Mouse (Mus musculus) heart, embryonic 15.5 days (tissue): Measurements from ENCODE around the gene Itpkb. TPM values are rescaled to one million over a fixed set of nuclear protein-coding genes. Genes with fewer than 3 reads are reported as not detected.

Source experiments
- ATAC-seq: fragments of 200-750 bp; cut with Nextera tagmentation; replicated peaks from 2 replicates; pipeline ENCODE4 v1.8.0; 2017; ENCODE audit warnings: low read depth, moderate TSS enrichment; ENCODE audit not compliant: insufficient number of reproducible peaks, insufficient read depth, low FRiP score
- H3K27ac ChIP-seq: fragments of 300-500 bp; sonication (generic); 2 replicates; pipeline ENCODE4 v1.5.1; 2015; ENCODE audit warnings: mild to moderate bottlenecking, inconsistent platforms
- H3K27me3 ChIP-seq: fragments of 300-500 bp; sonication (generic); 2 replicates; pipeline ENCODE4 v1.6.1; 2015; ENCODE audit warnings: inconsistent platforms
- H3K36me3 ChIP-seq: fragments of 300-500 bp; sonication (generic); 2 replicates; pipeline ENCODE4 v1.6.1; 2015; ENCODE audit warnings: mild to moderate bottlenecking, inconsistent platforms
- H3K4me1 ChIP-seq: fragments of 300-500 bp; sonication (generic); replicated peaks from 2 replicates; pipeline ENCODE4 v1.6.1; 2015; ENCODE audit warnings: inconsistent platforms
- H3K4me2 ChIP-seq: fragments of 300-500 bp; sonication (generic); 2 replicates; pipeline ENCODE4 v1.6.1; 2015; ENCODE audit warnings: inconsistent platforms, mild to moderate bottlenecking, moderate library complexity
- H3K4me3 ChIP-seq: fragments of 300-500 bp; sonication (generic); 2 replicates; pipeline ENCODE4 v1.5.1; 2015; ENCODE audit warnings: mild to moderate bottlenecking, inconsistent platforms
- H3K9ac ChIP-seq: fragments of 300-500 bp; sonication (generic); 2 replicates; pipeline ENCODE4 v1.6.1; 2015; ENCODE audit warnings: mild to moderate bottlenecking, inconsistent platforms
- H3K9me3 ChIP-seq: fragments of 300-500 bp; sonication (generic); replicated peaks from 2 replicates; pipeline ENCODE4 v1.6.1; 2016; ENCODE audit warnings: inconsistent platforms
- WGBS: fragments of 180-500 bp; shearing (Covaris S2); methylation state at CpG from one replicate; pipeline ENCODE4 v1.1.7; 2015; ENCODE audit warnings: mixed read lengths; 5-methylcytosine and 5-hydroxymethylcytosine counted together
- polyA plus RNA-seq: library from polyadenylated mRNA; unstranded; fragments of >200 nt; fragmentation: Nextera tagmentation; extraction: Ambion mirVana; gene quantifications from 2 replicates; pipeline ENCODE4 v1.2.1, GENCODE M21; 2015

Itpkb gene
- polyA plus RNA-seq, 1 experiment from 2014 or later = 6.1 TPM

DNA sequence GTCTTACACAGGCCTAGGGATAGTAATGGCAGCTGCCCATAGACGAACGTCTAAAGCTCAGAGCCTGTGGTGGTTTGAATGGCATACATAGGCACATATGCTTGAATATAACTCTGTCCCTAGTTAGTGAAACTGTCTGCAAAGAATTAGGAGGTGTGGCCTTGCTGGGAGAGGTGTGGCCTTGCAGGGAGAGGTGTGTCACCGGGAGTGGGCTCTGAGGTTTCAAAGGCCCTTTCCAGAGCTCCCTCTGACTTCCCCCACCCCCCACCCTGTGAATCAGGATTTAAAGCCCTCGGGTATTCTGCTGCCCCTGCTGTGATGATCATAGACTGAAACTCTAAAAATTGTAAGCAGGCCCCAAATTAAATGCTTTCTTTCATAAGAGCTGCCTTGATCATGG lies 29.3 kb upstream of the Itpkb start:
- Histone ChIP-seq H3K9me3 (no peaks in the 10 kb centered on the region), H3K4me1 (peaks cover 11% of the 10 kb centered on the region), H3K27me3 (no peaks in the 10 kb centered on the region), H3K36me3 (no peaks in the 10 kb centered on the region), H3K4me3 (no peak overlapping the region), H3K9ac (no peak overlapping the region), H3K27ac (no peak overlapping the region), H3K4me2 (no peak overlapping the region)
- ATAC-seq = no peak
- 57% methylated on average over 4 of the region's 4 CpGs for WGBS

DNA sequence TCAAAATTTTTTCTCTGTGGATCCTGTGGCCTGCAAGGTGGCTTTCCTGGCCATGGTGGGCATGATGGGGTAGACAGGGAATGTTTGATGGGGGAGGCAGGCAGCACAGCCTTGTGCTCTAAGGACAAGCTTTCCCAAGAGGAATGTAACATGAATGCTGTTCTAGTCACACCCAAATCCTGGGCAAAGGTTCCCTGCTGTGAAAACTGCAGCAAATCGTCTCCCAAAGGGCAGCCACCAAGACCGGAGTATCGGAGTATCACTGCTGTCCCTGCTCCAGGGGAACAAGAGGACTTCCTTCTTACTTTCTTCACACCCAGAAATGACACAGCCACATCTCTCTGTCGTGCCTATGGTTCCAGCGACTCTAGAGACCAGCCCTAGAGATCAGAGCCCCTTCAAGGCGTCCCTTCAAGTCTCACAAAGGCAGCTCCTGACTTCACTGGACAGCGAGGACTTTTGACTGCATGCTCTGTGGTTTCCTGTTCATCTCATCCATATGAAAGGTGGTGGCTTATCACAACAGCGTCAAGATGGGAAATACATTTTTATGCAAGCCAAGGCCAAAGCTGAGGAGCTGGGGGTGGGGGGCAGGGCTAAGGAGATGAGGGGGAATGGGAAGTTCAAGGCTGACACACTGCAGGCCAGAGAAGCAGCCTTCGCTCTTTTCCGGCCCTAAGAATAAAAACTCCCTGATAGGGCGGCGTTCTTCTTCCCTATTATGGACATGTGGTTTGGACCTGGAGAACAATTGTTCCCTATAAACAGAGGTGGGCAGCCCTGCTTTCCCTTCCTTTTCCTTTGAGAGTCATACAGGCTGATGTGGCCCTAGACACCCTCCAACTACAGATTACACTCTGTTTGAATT lies 27.8 kb upstream of the Itpkb start:
- H3K27me3 ChIP-seq = no peaks in the 10 kb centered on the region
- H3K4me3 ChIP-seq = no peak overlapping the region
- peaks cover 16% of the 10 kb centered on the region for H3K4me1 ChIP-seq
- no peaks in the 10 kb centered on the region for H3K36me3 ChIP-seq
- H3K4me2 ChIP-seq = no peak overlapping the region
- H3K9ac ChIP-seq = no peak overlapping the region
- H3K9me3 ChIP-seq = no peaks in the 10 kb centered on the region
- 43% methylated on average over 12 of the region's 12 CpGs for WGBS
- H3K27ac ChIP-seq = peak overlapping the region; percentile 43
- 0 out of 2 replicates have a peak, but pooled peaks have one; percentile 22 for ATAC-seq

DNA sequence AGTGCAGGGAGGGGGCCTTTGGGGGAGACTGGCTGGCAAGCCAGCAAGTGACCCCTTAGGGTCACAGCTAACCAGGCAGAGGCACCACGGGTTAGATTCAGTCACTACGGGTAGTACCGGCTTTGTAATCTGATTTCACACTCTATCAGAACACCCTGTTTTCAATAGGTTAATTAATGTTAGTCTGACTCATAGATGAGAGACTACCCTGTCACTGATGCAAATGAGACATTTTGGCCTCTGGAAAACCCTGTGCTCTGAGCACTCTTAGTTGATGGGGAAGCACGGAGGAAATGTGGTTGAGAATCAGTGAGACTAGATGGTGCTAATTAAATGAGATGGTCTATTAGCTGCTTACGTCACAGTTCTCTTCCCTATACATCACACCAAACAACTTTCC lies 26.7 kb upstream of the Itpkb start:
- 79% methylated on average over 5 of the region's 5 CpGs for WGBS
- H3K9me3 ChIP-seq = no peaks in the 10 kb centered on the region
- no peak for ATAC-seq
- H3K27me3 ChIP-seq = no peaks in the 10 kb centered on the region
- H3K36me3 ChIP-seq = no peaks in the 10 kb centered on the region
- peaks cover 23% of the 10 kb centered on the region for H3K4me1 ChIP-seq
- H3K4me2 ChIP-seq = no peak overlapping the region
- H3K4me3 ChIP-seq = no peak overlapping the region
- no peak overlapping the region for H3K9ac ChIP-seq
- peak overlapping the region; percentile 43; the same call in 1 of the 2 replicates for H3K27ac ChIP-seq

DNA sequence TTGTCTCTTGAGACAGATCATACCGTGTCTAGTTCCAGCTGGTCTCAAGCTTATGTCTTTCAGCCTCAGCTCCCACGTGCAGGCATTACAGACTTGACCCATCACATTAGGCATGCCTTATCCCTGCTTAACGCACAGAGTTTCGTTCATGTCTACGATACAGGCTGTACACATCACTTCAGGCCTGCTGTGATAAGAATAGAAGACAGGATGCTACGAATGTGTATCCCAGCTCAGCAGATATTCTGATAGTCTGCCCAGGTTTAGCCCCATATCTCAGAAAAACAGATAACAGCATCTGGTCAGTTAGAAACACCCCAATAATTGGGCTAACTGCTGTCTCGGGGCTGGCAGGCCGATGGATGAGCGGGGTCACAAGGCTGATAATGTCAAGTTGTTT lies 23.4 kb upstream of the Itpkb start:
- Histone ChIP-seq H3K4me2 (no peak overlapping the region), H3K9me3 (no peaks in the 10 kb centered on the region), H3K4me3 (no peak overlapping the region), H3K9ac (no peak overlapping the region), H3K4me1 (peaks cover 23% of the 10 kb centered on the region), H3K36me3 (no peaks in the 10 kb centered on the region), H3K27me3 (no peaks in the 10 kb centered on the region), H3K27ac (no peak overlapping the region)
- 53% methylated on average over 9 of the region's 9 CpGs for WGBS
- no peak for ATAC-seq

DNA sequence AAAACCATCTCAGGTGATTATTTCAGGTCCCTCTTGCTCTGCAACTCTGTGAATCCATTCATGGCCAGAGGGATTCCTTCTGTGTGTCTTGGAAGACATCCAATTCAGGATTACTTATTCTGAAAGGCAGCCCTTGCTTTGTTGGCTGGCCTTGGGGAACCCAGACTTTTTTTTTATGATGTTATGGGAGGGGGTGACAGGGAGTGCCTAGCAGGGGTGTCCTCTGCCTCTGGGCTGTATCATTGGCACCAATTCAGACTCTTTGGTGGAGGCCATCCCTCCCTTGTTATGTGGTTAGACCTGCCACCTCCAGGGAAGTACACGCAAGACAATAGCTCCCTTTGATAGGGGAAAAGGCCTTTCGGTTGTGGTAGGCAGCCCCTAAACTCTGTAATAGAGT lies 22.6 kb upstream of the Itpkb start:
- no peak overlapping the region for H3K9ac ChIP-seq
- no peaks in the 10 kb centered on the region for H3K9me3 ChIP-seq
- H3K36me3 ChIP-seq = no peaks in the 10 kb centered on the region
- no peak overlapping the region for H3K27ac ChIP-seq
- H3K4me3 ChIP-seq = no peak overlapping the region
- H3K27me3 ChIP-seq = no peaks in the 10 kb centered on the region
- 56% methylated on average over 2 of the region's 2 CpGs for WGBS
- H3K4me1 ChIP-seq = peaks cover 23% of the 10 kb centered on the region
- H3K4me2 ChIP-seq = no peak overlapping the region
- ATAC-seq = no peak

DNA sequence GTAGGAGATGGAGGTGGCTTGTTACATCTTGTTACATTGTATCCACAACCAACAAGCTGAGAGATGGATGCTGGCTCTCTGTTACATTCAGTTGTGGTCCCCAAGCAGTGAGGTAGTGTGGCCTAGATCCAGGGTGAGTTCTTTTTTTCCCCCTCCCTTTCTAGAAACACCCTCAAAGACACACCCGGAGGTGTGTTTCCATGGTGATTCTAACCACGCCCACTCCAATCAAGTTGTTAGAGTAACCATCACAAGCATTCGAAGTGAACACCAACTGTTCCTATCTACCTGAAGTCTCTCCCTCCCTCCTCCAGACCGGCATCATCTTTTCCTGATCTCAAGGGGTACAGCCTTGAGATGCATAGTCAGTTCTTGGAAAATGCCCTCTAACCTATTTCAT lies 21.4 kb upstream of the Itpkb start:
- no peaks in the 10 kb centered on the region for H3K27me3 ChIP-seq
- H3K4me2 ChIP-seq = no peak overlapping the region
- H3K36me3 ChIP-seq = no peaks in the 10 kb centered on the region
- H3K4me3 ChIP-seq = no peak overlapping the region
- 66% methylated on average over 4 of the region's 4 CpGs for WGBS
- no peaks in the 10 kb centered on the region for H3K9me3 ChIP-seq
- peaks cover 31% of the 10 kb centered on the region for H3K4me1 ChIP-seq
- no peak overlapping the region for H3K27ac ChIP-seq
- ATAC-seq = no peak
- no peak overlapping the region for H3K9ac ChIP-seq

DNA sequence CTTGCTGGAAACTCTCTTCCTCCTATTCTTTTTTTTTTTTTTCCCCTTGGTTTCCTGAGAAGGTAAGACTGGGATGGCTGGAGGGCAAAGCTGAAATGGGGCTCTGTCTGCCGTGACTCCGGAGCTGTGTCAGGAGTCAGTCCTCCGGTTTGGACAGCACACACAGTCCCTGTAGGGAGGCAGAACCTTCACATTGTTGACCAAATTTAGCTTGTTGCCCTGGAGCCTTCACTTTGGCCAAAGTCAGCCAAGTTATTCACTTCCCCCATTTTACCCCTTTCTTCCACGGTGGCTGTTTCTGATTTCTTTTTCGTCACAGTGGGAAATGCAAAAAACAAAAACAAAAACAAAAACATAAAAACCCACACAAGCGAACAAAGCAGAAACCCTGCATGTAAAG lies 18.0 kb upstream of the Itpkb start:
- peak overlapping the region; percentile 4; the same call in 1 of the 2 replicates for H3K27ac ChIP-seq
- H3K9me3 ChIP-seq = no peaks in the 10 kb centered on the region

DNA sequence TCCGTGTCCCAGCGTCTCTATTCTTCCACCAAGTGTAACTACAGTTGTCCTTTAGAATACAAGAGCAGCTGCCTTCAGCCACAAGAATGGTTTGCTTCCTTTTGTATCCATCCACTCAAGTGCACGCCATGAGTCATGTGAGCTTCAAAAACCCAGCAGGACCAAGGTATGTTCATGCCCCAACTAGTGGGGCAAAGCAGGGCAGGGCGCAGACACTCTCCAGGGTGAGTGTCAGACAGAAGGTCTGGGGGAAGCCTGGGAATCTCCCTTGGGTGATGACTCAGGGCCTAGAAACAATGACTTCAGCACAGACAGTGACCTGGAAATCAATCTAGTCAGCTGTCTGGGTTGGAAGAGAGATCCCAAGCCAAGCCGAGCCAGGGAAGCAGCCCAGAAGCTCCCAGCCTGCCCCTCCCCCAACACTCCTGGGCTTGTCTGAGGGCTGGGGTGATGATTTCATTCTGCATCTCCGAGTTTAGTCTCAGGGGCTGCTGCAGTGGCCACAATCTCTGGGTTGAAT lies 17.4 kb upstream of the Itpkb start:
- Histone ChIP-seq H3K9me3 (no peaks in the 10 kb centered on the region), H3K4me3 (no peak overlapping the region), H3K4me2 (peak overlapping the region; percentile 58), H3K27me3 (no peaks in the 10 kb centered on the region), H3K27ac (peak overlapping the region; percentile 4; the same call in 1 of the 2 replicates), H3K36me3 (no peaks in the 10 kb centered on the region), H3K9ac (no peak overlapping the region), H3K4me1 (peaks cover 40% of the 10 kb centered on the region)
- ATAC-seq = no peak; the same call in 1 of the 2 replicates
- 41% methylated on average over 6 of the region's 6 CpGs for WGBS

More for the DNA sequence above, 18.0 kb upstream of the Itpkb start:
- Histone ChIP-seq H3K4me3 (no peak overlapping the region), H3K36me3 (no peaks in the 10 kb centered on the region), H3K27me3 (no peaks in the 10 kb centered on the region), H3K9ac (no peak overlapping the region), H3K4me1 (peaks cover 45% of the 10 kb centered on the region), H3K4me2 (0 out of 2 replicates have a peak overlapping the region, but pooled peaks have one; percentile 5)
- 60% methylated on average over 6 of the region's 6 CpGs for WGBS
- ATAC-seq = no peak

DNA sequence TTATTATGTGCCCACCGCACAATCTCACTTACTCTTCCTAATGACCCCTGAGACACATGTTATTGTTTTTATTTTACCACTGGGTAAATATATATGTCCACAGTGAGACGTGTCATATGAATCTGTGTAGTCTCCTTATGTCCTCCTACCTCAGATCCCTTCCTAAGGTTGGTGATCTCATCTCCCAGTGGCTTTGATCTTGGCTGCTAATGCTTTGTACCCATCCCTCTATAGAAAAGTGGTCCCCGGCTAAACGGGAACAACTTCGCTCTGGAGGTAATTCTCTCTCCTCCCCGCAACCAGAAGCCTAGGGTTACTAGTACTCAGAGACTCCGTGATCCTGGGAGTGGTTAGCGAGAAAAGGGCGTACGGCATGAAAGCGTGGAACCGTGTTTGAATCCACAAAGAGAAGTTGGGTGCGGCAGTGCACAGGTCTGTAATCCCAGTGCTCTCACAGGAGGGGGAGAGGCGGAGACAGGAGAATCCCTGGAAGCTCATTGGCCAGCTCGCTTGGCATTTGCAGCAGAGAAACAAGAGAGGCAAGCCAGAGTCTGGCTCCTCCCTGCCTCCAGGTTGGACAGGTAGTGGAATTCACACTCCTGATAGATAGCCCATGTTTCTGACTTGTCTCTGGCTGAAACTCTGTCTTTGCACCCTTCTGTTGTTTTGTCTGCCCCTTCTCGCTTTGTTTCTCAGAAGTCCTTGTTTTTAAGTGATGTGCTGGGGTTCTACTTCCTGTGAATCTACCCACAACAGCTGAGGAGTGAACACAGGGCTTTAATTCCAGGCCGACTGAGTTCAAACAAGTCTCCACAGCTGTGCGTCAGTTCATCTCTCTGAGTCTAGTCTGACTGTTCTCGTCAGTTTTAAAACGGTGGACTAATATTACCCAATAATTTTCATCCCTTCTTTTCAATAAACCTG lies 16.5 kb upstream of the Itpkb start:
- no peak overlapping the region for H3K9ac ChIP-seq
- no peaks in the 10 kb centered on the region for H3K36me3 ChIP-seq
- no peaks in the 10 kb centered on the region for H3K9me3 ChIP-seq
- H3K4me1 ChIP-seq = peaks cover 36% of the 10 kb centered on the region
- H3K27me3 ChIP-seq = no peaks in the 10 kb centered on the region
- WGBS = 20% methylated on average over 20 of the region's 20 CpGs
- peak overlapping the region; percentile 28 for H3K4me3 ChIP-seq
- peak overlapping the region; percentile 54 for H3K27ac ChIP-seq
- no peak; the same call in 1 of the 2 replicates for ATAC-seq
- peak overlapping the region; percentile 58 for H3K4me2 ChIP-seq

DNA sequence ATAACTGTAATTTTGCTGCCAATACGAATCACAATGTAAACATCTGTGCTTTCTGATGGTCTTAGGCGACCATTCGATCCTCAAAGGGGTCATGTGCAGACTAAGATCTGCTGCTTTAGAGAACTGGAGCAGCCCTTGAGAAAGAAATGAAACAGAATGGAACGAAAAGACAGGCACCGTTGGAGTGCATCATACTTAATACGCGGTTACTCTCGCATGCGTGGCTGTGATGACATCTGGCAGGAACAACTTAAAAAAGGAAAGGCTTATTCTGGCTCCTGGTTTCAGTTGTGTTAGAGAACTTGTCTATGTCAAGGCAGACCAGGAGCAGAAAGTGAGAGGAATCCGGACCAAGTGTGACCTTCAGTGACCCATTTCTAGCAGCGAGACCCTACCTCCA lies 15.6 kb upstream of the Itpkb start:
- H3K4me2 ChIP-seq = no peak overlapping the region
- H3K9ac ChIP-seq = no peak overlapping the region

DNA sequence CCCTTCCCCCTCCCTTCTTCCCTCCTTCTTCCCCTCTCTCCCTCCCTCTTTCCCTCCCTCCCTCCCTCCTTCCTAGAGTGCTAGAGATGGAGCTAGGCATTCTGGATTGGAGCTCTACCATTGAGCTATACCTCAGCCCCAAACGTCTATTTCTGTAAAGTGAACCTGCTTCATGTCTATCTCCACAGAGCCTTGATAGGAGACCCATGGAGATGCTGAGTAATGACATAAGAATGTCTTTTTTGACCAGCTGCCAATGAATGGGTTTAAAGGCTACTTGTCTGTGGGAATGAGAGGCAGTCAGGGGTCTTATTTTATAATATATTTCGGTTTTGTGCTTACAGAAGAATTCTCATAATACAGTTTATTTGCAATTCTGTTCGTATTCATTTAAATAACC lies 15.2 kb upstream of the Itpkb start:
- Histone ChIP-seq H3K4me3 (no peak overlapping the region), H3K27me3 (no peaks in the 10 kb centered on the region), H3K4me2 (no peak overlapping the region), H3K36me3 (no peaks in the 10 kb centered on the region), H3K27ac (peak overlapping the region; percentile 54), H3K9ac (no peak overlapping the region), H3K4me1 (peaks cover 36% of the 10 kb centered on the region), H3K9me3 (no peaks in the 10 kb centered on the region)
- WGBS = 42% methylated on average over 3 of the region's 3 CpGs
- ATAC-seq = peak; percentile 38; the same call in 1 of the 2 replicates

More for the DNA sequence above, 15.6 kb upstream of the Itpkb start:
- ATAC-seq = no peak
- WGBS = 51% methylated on average over 11 of the region's 11 CpGs
- Histone ChIP-seq H3K4me3 (no peak overlapping the region), H3K9me3 (no peaks in the 10 kb centered on the region), H3K36me3 (no peaks in the 10 kb centered on the region), H3K4me1 (peaks cover 36% of the 10 kb centered on the region), H3K27ac (peak overlapping the region; percentile 54), H3K27me3 (no peaks in the 10 kb centered on the region)
